Mouse (Mus musculus): ENCODE measurements around the gene Gm26566.
"Not testable (repeated sequence)": the region's sequence is repeated elsewhere in the genome, so short reads cannot be mapped to it uniquely, and the experiment has no call there.

GRCm38 (mm10) chr4:88757628-88758031, 36.0 kb downstream of the Gm26566 start:
- TF ChIP-seq MAFK (IDR thresholded peaks at IDR 0.05; ENCODE audit: insufficient read depth, low read depth, low read length); ZC3H11A (IDR thresholded peaks at IDR 0.05; ENCODE audit: borderline replicate concordance, low read depth, low read length): not testable (repeated sequence)
